Mouse (Mus musculus) limb, embryonic 13.5 days (tissue): Measurements from ENCODE around the gene Il11ra1. TPM values are rescaled to one million over a fixed set of nuclear protein-coding genes. Genes with fewer than 3 reads are reported as not detected.
"Not testable (repeated sequence)": the region's sequence is repeated elsewhere in the genome, so short reads cannot be mapped to it uniquely, and the experiment has no call there.

Experiments
- ATAC-seq: fragments of 200-750 bp; cut with Nextera tagmentation; 2 replicates; pipeline ENCODE4 v1.8.0; 2017; ENCODE audit warnings: low read depth, moderate number of reproducible peaks, moderate TSS enrichment; ENCODE audit not compliant: low FRiP score
- H3K27ac ChIP-seq: fragments of 300-500 bp; sonication (generic); 2 replicates; pipeline ENCODE4 v1.5.1; 2015; ENCODE audit warnings: inconsistent platforms, mild to moderate bottlenecking, moderate library complexity
- H3K27me3 ChIP-seq: fragments of 300-500 bp; sonication (generic); 2 replicates; pipeline ENCODE4 v1.6.1; 2015; ENCODE audit warnings: mild to moderate bottlenecking, inconsistent platforms
- H3K36me3 ChIP-seq: fragments of 300-500 bp; sonication (generic); 2 replicates; pipeline ENCODE4 v1.6.1; 2015; ENCODE audit warnings: inconsistent platforms, mild to moderate bottlenecking, moderate library complexity
- H3K4me1 ChIP-seq: fragments of 300-500 bp; sonication (generic); 2 replicates; pipeline ENCODE4 v1.6.1; 2015; ENCODE audit warnings: inconsistent platforms
- H3K4me2 ChIP-seq: fragments of 300-500 bp; sonication (generic); replicated peaks from 2 replicates; pipeline ENCODE4 v1.6.1; 2015; ENCODE audit warnings: inconsistent platforms, mild to moderate bottlenecking, moderate library complexity
- H3K4me3 ChIP-seq: fragments of 300-500 bp; sonication (generic); 2 replicates; pipeline ENCODE4 v1.5.1; 2015; ENCODE audit warnings: moderate library complexity, mild to moderate bottlenecking, inconsistent platforms
- H3K9ac ChIP-seq: fragments of 300-500 bp; sonication (generic); 2 replicates; pipeline ENCODE4 v1.6.1; 2015; ENCODE audit warnings: mild to moderate bottlenecking, inconsistent platforms
- H3K9me3 ChIP-seq: fragments of 300-500 bp; sonication (generic); 2 replicates; pipeline ENCODE4 v1.6.1; 2016; ENCODE audit warnings: inconsistent platforms
- WGBS: fragments of 180-500 bp; shearing (Covaris S2); methylation state at CpG from one replicate; pipeline ENCODE4 v1.1.7; 2015; 5-methylcytosine and 5-hydroxymethylcytosine counted together
- polyA plus RNA-seq: library from polyadenylated mRNA; unstranded; fragments of >200 nt; fragmentation: Nextera tagmentation; extraction: Ambion mirVana; gene quantifications from 2 replicates; pipeline ENCODE4 v1.2.1, GENCODE M21; 2015

The Il11ra1 gene
- 405 and 439 TPM in 2 replicates for polyA plus RNA-seq

DNA sequence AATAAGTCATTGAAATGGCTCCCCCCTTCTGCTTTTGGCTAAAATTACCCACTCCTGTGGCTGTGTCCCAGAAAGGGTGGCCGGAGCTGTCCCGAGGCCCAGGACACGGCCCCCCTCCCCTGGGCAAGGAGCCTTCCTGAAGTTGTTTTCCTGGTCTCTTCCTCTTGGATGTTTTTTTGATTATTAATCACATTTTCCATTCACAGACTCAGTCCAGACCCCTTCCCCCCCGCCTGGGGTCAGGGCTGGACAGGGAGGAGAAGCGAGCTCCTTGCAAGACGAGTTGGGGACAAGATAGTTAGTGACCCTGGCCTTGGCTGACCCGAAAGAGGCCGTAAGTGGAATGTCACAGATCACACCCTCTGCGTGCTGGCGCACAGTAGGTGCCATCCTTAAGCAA is at the start of gene Il11ra1:
Il11ra1 (plus strand) TSS at position 207 of the 400 bp plus-strand sequence.
- not testable (repeated sequence) for H3K4me1 ChIP-seq, H3K27ac ChIP-seq, H3K9me3 ChIP-seq, H3K4me3 ChIP-seq, H3K9ac ChIP-seq, H3K36me3 ChIP-seq, ATAC-seq
- 80% methylated on average over 10 of the region's 10 CpGs for WGBS
- peak within 1 kb of the TSS; percentile 42; the same call in 1 of the 2 replicates for H3K4me2 ChIP-seq
- peaks cover 28% of the 10 kb centered on the region for H3K27me3 ChIP-seq

GRCm38 (mm10) chr4:41653296-41653695 is 46.5 kb upstream of the Il11ra1 start:
- Histone ChIP-seq H3K9ac (no peak overlapping the region), H3K4me3 (no peak overlapping the region), H3K4me2 (no peak overlapping the region), H3K9me3 (no peaks in the 10 kb centered on the region), H3K27ac (no peak overlapping the region), H3K36me3 (no peaks in the 10 kb centered on the region), H3K4me1 (peaks cover 16% of the 10 kb centered on the region), H3K27me3 (peaks cover 65% of the 10 kb centered on the region)
- 41% methylated on average over 6 of the region's 6 CpGs for WGBS
- ATAC-seq = peak; percentile 42; the same call in 1 of the 2 replicates

DNA sequence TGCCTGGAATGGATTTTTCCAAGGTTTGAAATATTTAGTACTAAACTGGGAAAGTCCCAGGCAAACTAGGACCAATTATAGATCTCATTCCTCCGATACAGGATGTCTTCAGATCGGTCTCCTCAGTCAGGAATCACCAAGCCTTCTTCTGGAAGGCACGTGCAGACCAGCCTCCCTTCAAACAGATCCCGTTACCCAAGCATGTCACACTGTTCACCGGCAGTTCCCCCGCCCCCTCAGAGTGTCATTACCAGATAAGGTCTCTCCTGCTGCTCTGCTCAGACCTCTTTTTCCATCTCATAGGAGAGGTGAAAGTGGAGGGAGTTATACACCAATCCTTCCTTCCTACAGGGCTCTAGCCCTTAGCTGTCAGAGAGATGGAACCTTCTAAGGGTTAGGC is 46.1 kb upstream of the Il11ra1 start:
- Histone ChIP-seq H3K27me3 (peaks cover 68% of the 10 kb centered on the region), H3K4me3 (no peak overlapping the region), H3K4me2 (no peak overlapping the region), H3K36me3 (no peaks in the 10 kb centered on the region), H3K9ac (no peak overlapping the region), H3K27ac (no peak overlapping the region), H3K9me3 (no peaks in the 10 kb centered on the region), H3K4me1 (peaks cover 20% of the 10 kb centered on the region)
- WGBS = 67% methylated on average over 6 of the region's 6 CpGs
- no peak for ATAC-seq

DNA sequence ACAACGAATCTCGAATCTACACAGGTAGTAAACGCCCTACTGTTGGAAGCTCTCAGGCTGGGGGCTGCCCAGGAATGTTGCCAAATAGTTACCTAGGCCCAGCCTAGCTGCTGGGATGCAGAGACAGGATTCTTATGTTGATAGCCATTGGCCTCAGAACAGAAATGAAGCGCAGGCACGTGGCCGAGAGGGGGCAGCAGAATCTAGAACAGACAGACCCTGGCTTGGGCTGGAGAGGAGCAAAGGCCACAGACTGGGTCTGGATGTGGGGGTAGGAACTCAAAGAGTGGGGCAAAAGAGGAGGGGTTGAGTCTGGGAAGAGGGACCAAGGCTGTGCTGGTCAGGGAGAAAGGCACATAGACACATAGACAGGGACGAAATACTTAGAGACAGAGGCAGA is 45.6 kb upstream of the Il11ra1 start:
- Histone ChIP-seq H3K9ac (no peak overlapping the region), H3K4me1 (peaks cover 25% of the 10 kb centered on the region), H3K27me3 (peaks cover 73% of the 10 kb centered on the region), H3K4me2 (no peak overlapping the region), H3K9me3 (no peaks in the 10 kb centered on the region), H3K27ac (no peak overlapping the region), H3K4me3 (no peak overlapping the region), H3K36me3 (no peaks in the 10 kb centered on the region)
- no peak for ATAC-seq
- 12% methylated on average over 7 of the region's 7 CpGs for WGBS

GRCm38 (mm10) chr4:41655525-41655924 is 44.3 kb upstream of the Il11ra1 start:
- 41% methylated on average over 2 of the region's 2 CpGs for WGBS
- Histone ChIP-seq H3K4me1 (peaks cover 38% of the 10 kb centered on the region), H3K27ac (no peak overlapping the region), H3K4me3 (no peak overlapping the region), H3K9me3 (no peaks in the 10 kb centered on the region), H3K4me2 (no peak overlapping the region), H3K9ac (no peak overlapping the region), H3K36me3 (no peaks in the 10 kb centered on the region), H3K27me3 (peaks cover 74% of the 10 kb centered on the region)
- ATAC-seq = no peak

DNA sequence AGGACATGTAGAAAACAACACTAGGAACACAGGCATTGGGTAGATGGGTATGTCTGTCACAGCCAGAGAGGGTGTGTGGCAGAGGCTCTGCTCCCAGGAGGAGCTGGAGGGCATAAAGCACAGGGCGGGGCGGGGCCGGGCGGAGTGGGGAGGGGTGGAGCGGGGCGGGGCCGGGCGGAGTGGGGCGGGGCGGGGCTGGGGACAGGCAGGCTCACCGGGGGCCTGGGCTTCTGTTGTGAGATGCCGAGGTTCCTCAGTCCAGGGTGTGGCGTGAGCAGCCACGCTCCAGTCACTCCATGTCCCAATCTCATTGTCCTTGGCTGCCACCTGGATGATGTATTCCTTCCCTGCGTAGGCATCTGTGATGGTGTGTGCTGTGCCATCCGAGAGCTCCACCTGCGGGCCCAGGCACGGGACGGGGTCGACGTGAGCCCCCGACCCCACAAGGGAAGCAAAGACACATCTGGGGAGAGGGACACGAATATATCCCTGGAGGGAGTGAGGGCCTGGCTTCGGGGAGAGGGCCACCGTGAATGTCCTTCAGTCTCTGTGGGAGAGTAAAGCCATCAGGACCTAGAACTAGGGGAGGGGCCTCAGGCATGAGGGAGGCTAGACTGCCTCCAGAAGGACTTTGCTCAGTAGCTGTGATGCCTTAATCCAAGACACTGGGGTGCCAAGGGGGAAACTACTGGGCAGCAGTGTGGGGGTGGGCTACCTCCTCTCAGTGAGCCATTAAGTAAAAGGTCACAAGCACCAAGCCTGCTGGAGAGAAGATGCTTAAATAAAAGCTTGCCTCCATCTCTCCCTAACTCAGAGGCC is 41.0 kb upstream of the Il11ra1 start:
- peak overlapping the region; percentile 51; the same call in 1 of the 2 replicates for H3K9ac ChIP-seq
- H3K4me2 ChIP-seq = peak overlapping the region; percentile 42
- no peak for ATAC-seq
- H3K4me1 ChIP-seq = peaks cover 71% of the 10 kb centered on the region
- H3K9me3 ChIP-seq = no peaks in the 10 kb centered on the region
- H3K36me3 ChIP-seq = no peaks in the 10 kb centered on the region
- 9% methylated on average over 16 of the region's 25 CpGs for WGBS
- 0 out of 2 replicates have a peak overlapping the region, but pooled peaks have one; percentile 22 for H3K27ac ChIP-seq
- peaks cover 89% of the 10 kb centered on the region for H3K27me3 ChIP-seq
- no peak overlapping the region for H3K4me3 ChIP-seq

DNA sequence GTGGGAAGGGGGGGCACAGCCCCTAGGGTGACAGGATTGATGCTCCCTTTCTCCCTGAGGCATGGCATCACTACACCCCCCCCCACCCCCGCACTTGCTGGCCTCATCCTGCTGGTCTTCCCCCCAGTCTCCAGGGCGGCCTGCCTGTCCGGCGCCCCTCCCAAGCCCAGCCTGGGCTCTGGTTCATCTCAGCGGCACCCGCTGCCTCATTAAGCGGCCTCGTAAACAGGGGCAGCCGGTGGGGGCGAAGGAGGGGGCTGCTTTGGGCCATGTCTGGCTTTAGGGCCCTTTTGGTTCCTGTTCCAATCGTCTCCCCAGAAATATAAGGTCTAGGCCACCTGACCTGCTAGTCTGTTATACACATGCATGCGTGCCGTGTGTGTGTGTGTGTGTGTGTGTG is 40.2 kb upstream of the Il11ra1 start:
- Histone ChIP-seq H3K9me3 (no peaks in the 10 kb centered on the region), H3K27ac (no peak overlapping the region), H3K4me1 (peaks cover 78% of the 10 kb centered on the region), H3K4me2 (peak overlapping the region; percentile 27), H3K4me3 (no peak overlapping the region), H3K9ac (0 out of 2 replicates have a peak overlapping the region, but pooled peaks have one; percentile 35), H3K27me3 (peaks cover 92% of the 10 kb centered on the region), H3K36me3 (no peaks in the 10 kb centered on the region)
- 12% methylated on average over 13 of the region's 13 CpGs for WGBS
- ATAC-seq = peak; percentile 42

- Histone ChIP-seq H3K4me1 (peaks cover 84% of the 10 kb centered on the region), H3K4me3 (no peak overlapping the region), H3K36me3 (no peaks in the 10 kb centered on the region), H3K9me3 (no peaks in the 10 kb centered on the region), H3K9ac (no peak overlapping the region), H3K27me3 (peaks cover 92% of the 10 kb centered on the region), H3K27ac (peak overlapping the region; percentile 1; the same call in 1 of the 2 replicates), H3K4me2 (peak overlapping the region; percentile 27)
- WGBS = 12% methylated on average over 11 of the region's 11 CpGs
- ATAC-seq = peak; percentile 66
Observed at GRCm38 (mm10) chr4:41660851-41661430, 38.8 kb upstream of the Il11ra1 start.

DNA sequence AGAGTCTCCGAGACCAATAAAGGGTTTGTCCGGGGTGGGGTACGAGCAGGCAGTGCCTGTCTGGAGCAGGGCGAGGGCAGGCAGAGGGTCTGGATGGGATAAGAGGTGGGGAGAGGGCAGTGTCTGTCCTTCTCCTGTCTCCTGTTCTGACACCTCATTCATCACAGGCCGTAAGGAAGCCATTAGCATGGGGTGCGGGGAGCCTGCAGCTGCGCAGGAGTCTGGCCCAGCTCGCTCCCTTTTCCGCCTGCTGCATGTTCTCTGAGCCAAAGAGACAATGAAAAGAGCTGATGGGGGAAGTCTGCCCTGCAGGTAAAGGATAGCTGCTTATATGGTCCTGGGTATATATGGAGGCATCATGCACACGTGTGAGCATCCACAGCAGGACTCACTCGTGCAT is 37.1 kb upstream of the Il11ra1 start:
- H3K36me3 ChIP-seq = no peaks in the 10 kb centered on the region
- H3K4me1 ChIP-seq = peaks cover 81% of the 10 kb centered on the region
- H3K4me3 ChIP-seq = no peak overlapping the region
- H3K9ac ChIP-seq = no peak overlapping the region
- H3K27ac ChIP-seq = no peak overlapping the region
- no peak for ATAC-seq
- no peak overlapping the region for H3K4me2 ChIP-seq
- WGBS = 27% methylated on average over 11 of the region's 11 CpGs
- H3K9me3 ChIP-seq = no peaks in the 10 kb centered on the region
- H3K27me3 ChIP-seq = peaks cover 91% of the 10 kb centered on the region

GRCm38 (mm10) chr4:41663614-41664013 is 36.2 kb upstream of the Il11ra1 start:
- H3K9me3 ChIP-seq = no peaks in the 10 kb centered on the region
- H3K4me3 ChIP-seq = no peak overlapping the region
- H3K4me1 ChIP-seq = peaks cover 72% of the 10 kb centered on the region
- peaks cover 92% of the 10 kb centered on the region for H3K27me3 ChIP-seq
- no peak overlapping the region for H3K27ac ChIP-seq
- H3K36me3 ChIP-seq = no peaks in the 10 kb centered on the region
- H3K9ac ChIP-seq = no peak overlapping the region
- 0 out of 2 replicates have a peak overlapping the region, but pooled peaks have one; percentile 4 for H3K4me2 ChIP-seq
- WGBS = 7% methylated on average over 9 of the region's 9 CpGs
- no peak for ATAC-seq

- Histone ChIP-seq H3K9me3 (no peaks in the 10 kb centered on the region), H3K4me2 (no peak overlapping the region), H3K27ac (no peak overlapping the region), H3K4me1 (peaks cover 63% of the 10 kb centered on the region), H3K36me3 (no peaks in the 10 kb centered on the region), H3K27me3 (peaks cover 93% of the 10 kb centered on the region), H3K9ac (peak overlapping the region; percentile 4; the same call in 1 of the 2 replicates), H3K4me3 (no peak overlapping the region)
- no peak for ATAC-seq
- WGBS = 23% methylated on average over 7 of the region's 7 CpGs
Observed at GRCm38 (mm10) chr4:41664533-41664932, 35.3 kb upstream of the Il11ra1 start.

GRCm38 (mm10) chr4:41665009-41665675 is 34.6 kb upstream of the Il11ra1 start:
- Histone ChIP-seq H3K27me3 (peaks cover 93% of the 10 kb centered on the region), H3K4me2 (no peak overlapping the region), H3K27ac (no peak overlapping the region), H3K9me3 (no peaks in the 10 kb centered on the region), H3K4me1 (peaks cover 57% of the 10 kb centered on the region), H3K36me3 (no peaks in the 10 kb centered on the region), H3K9ac (peak overlapping the region; percentile 4), H3K4me3 (no peak overlapping the region)
- ATAC-seq = no peak
- WGBS = 1% methylated on average over 6 of the region's 8 CpGs
